Mouse (Mus musculus): ENCODE data around the gene Prdm11. TPM values are rescaled to one million over a fixed set of nuclear protein-coding genes. Genes with fewer than 3 reads are reported as not detected.

The Prdm11 gene
- total and polyA plus RNA-seq, 2 experiments from 2014 or later, result 2.6 to 12.2 TPM

- no peak for ATAC-seq (ENCODE audit: low FRiP score)
- Histone ChIP-seq H3K27me3 (ENCODE audit: insufficient read depth, low read length) (no peaks in the 10 kb centered on the region), H3K4me3 (ENCODE audit: low read depth, low read length) (no peak overlapping the region), H3K9me3 (ENCODE audit: low read length) (no peaks in the 10 kb centered on the region), H3K36me3 (ENCODE audit: insufficient read depth, low read length) (no peaks in the 10 kb centered on the region), H3K9ac (replicated peaks; ENCODE audit: low read length, poor library complexity, severe bottlenecking) (0 out of 2 replicates have a peak overlapping the region, but pooled peaks have one; percentile 29), H3K4me1 (ENCODE audit: insufficient read depth, low read length) (peaks cover 8% of the 10 kb centered on the region), H3K4me2 (ENCODE audit: low read depth, low read length, poor library complexity, severe bottlenecking) (no peak overlapping the region), H3K27ac (ENCODE audit: low read depth, low read length) (no peak overlapping the region)
- 90% methylated on average over 3 of the region's 3 CpGs for WGBS
- no peak for TF ChIP-seq CTCF (IDR thresholded peaks at IDR 0.05)
- no peak for DNase-seq (ENCODE audit: low spot score)
Observed at GRCm38 (mm10) chr2:93043449-93044157, 2.4 kb downstream of the Prdm11 start.

- H3K4me2 ChIP-seq (ENCODE audit: low read depth, low read length, poor library complexity, severe bottlenecking), result no peak overlapping the region
- no peak for DNase-seq (ENCODE audit: low spot score)
- no peak overlapping the region for H3K4me3 ChIP-seq (ENCODE audit: low read depth, low read length)
- no peak for ATAC-seq (ENCODE audit: low FRiP score)
- H3K4me1 ChIP-seq (ENCODE audit: insufficient read depth, low read length), result peaks cover 5% of the 10 kb centered on the region
- H3K27me3 ChIP-seq (ENCODE audit: insufficient read depth, low read length), result no peaks in the 10 kb centered on the region
- no peak for TF ChIP-seq CTCF (IDR thresholded peaks at IDR 0.05)
- no peak overlapping the region for H3K9ac ChIP-seq (replicated peaks; ENCODE audit: low read length, poor library complexity, severe bottlenecking)
- no peaks in the 10 kb centered on the region for H3K36me3 ChIP-seq (ENCODE audit: insufficient read depth, low read length)
- H3K9me3 ChIP-seq (ENCODE audit: low read length), result no peaks in the 10 kb centered on the region
- H3K27ac ChIP-seq (ENCODE audit: low read depth, low read length), result no peak overlapping the region
- 49% methylated on average over 6 of the region's 6 CpGs for WGBS
Observed at GRCm38 (mm10) chr2:93041470-93041869, 4.5 kb downstream of the Prdm11 start.

- ATAC-seq (ENCODE audit: low FRiP score), result no peak
- TF ChIP-seq CTCF (IDR thresholded peaks at IDR 0.05), result no peak
- Histone ChIP-seq H3K4me1 (ENCODE audit: insufficient read depth, low read length) (peaks cover 5% of the 10 kb centered on the region; the same call in 1 of the 2 replicates), H3K27ac (ENCODE audit: low read depth, low read length) (no peak overlapping the region), H3K4me3 (ENCODE audit: low read depth, low read length) (no peak overlapping the region), H3K36me3 (ENCODE audit: insufficient read depth, low read length) (no peaks in the 10 kb centered on the region), H3K4me2 (ENCODE audit: low read depth, low read length, poor library complexity, severe bottlenecking) (no peak overlapping the region), H3K27me3 (ENCODE audit: insufficient read depth, low read length) (no peaks in the 10 kb centered on the region), H3K9me3 (ENCODE audit: low read length) (no peaks in the 10 kb centered on the region), H3K9ac (replicated peaks; ENCODE audit: low read length, poor library complexity, severe bottlenecking) (0 out of 2 replicates have a peak overlapping the region, but pooled peaks have one; percentile 4)
- WGBS, result 72% methylated on average over 7 of the region's 7 CpGs
- no peak for DNase-seq (ENCODE audit: low spot score)
Observed at GRCm38 (mm10) chr2:93040841-93041240, 5.1 kb downstream of the Prdm11 start.

- DNase-seq (ENCODE audit: low spot score) (no peak), ATAC-seq (ENCODE audit: low FRiP score) (no peak)
- Histone ChIP-seq H3K9ac (replicated peaks; ENCODE audit: low read length, poor library complexity, severe bottlenecking) (no peak overlapping the region), H3K36me3 (ENCODE audit: insufficient read depth, low read length) (no peaks in the 10 kb centered on the region), H3K27ac (ENCODE audit: low read depth, low read length) (no peak overlapping the region), H3K4me2 (ENCODE audit: low read depth, low read length, poor library complexity, severe bottlenecking) (no peak overlapping the region), H3K9me3 (ENCODE audit: low read length) (no peaks in the 10 kb centered on the region), H3K4me1 (ENCODE audit: insufficient read depth, low read length) (peaks cover 3% of the 10 kb centered on the region; the same call in 1 of the 2 replicates), H3K4me3 (ENCODE audit: low read depth, low read length) (no peak overlapping the region), H3K27me3 (ENCODE audit: insufficient read depth, low read length) (no peaks in the 10 kb centered on the region)
- TF ChIP-seq CTCF (IDR thresholded peaks at IDR 0.05), result no peak
- WGBS, result 94% methylated on average over 5 of the region's 5 CpGs
Observed at GRCm38 (mm10) chr2:93039706-93040105, 6.3 kb downstream of the Prdm11 start.

- no peak overlapping the region for H3K4me3 ChIP-seq (ENCODE audit: low read depth, low read length)
- ATAC-seq (ENCODE audit: low FRiP score) (no peak), DNase-seq (ENCODE audit: low spot score) (no peak)
- no peaks in the 10 kb centered on the region for H3K9me3 ChIP-seq (ENCODE audit: low read length)
- H3K27me3 ChIP-seq (ENCODE audit: insufficient read depth, low read length), result no peaks in the 10 kb centered on the region
- no peak overlapping the region for H3K4me2 ChIP-seq (ENCODE audit: low read depth, low read length, poor library complexity, severe bottlenecking)
- WGBS, result 80% methylated on average over 3 of the region's 3 CpGs
- no peak for TF ChIP-seq CTCF (IDR thresholded peaks at IDR 0.05)
- no peak overlapping the region for H3K9ac ChIP-seq (replicated peaks; ENCODE audit: low read length, poor library complexity, severe bottlenecking)
- no peak overlapping the region for H3K27ac ChIP-seq (ENCODE audit: low read depth, low read length)
- H3K36me3 ChIP-seq (ENCODE audit: insufficient read depth, low read length), result no peaks in the 10 kb centered on the region
- H3K4me1 ChIP-seq (ENCODE audit: insufficient read depth, low read length), result no peaks in the 10 kb centered on the region
Observed at GRCm38 (mm10) chr2:93039043-93039442, 6.9 kb downstream of the Prdm11 start.

- Histone ChIP-seq H3K36me3 (ENCODE audit: insufficient read depth, low read length) (no peaks in the 10 kb centered on the region), H3K27me3 (ENCODE audit: insufficient read depth, low read length) (no peaks in the 10 kb centered on the region), H3K4me1 (ENCODE audit: insufficient read depth, low read length) (peaks cover 10% of the 10 kb centered on the region; the same call in 1 of the 2 replicates), H3K27ac (ENCODE audit: low read depth, low read length) (no peak overlapping the region), H3K9ac (replicated peaks; ENCODE audit: low read length, poor library complexity, severe bottlenecking) (no peak overlapping the region), H3K4me2 (ENCODE audit: low read depth, low read length, poor library complexity, severe bottlenecking) (no peak overlapping the region), H3K4me3 (ENCODE audit: low read depth, low read length) (no peak overlapping the region), H3K9me3 (ENCODE audit: low read length) (no peaks in the 10 kb centered on the region)
- DNase-seq (ENCODE audit: low spot score) (no peak), ATAC-seq (ENCODE audit: low FRiP score) (no peak)
- WGBS, result 35% methylated on average over 7 of the region's 7 CpGs
- no peak for TF ChIP-seq CTCF (IDR thresholded peaks at IDR 0.05)
Observed at GRCm38 (mm10) chr2:93035631-93036030, 10.3 kb downstream of the Prdm11 start.

All from midbrain, postnatal 0 days (tissue).